Mouse (Mus musculus) hindbrain, embryonic 10.5 days (tissue): Measurements from ENCODE around the gene Vsir. TPM values are rescaled to one million over a fixed set of nuclear protein-coding genes. Genes with fewer than 3 reads are reported as not detected.

ENCODE experiments used
- DNase-seq: peaks from one replicate; pipeline ENCODE4 v3.0.0-alpha.2; 2017; ENCODE audit warnings: low spot score
- H3K27ac ChIP-seq: fragments of 300-500 bp; sonication (generic); 2 replicates; pipeline ENCODE4 v1.5.1; 2016; ENCODE audit warnings: mild to moderate bottlenecking, moderate library complexity
- H3K27me3 ChIP-seq: fragments of 300-500 bp; sonication (generic); 2 replicates; pipeline ENCODE4 v1.6.1; 2016; ENCODE audit warnings: mild to moderate bottlenecking; ENCODE audit not compliant: poor library complexity, insufficient read depth, severe bottlenecking
- H3K36me3 ChIP-seq: fragments of 300-500 bp; sonication (generic); 2 replicates; pipeline ENCODE4 v1.6.1; 2016; ENCODE audit warnings: mild to moderate bottlenecking, moderate library complexity
- H3K4me1 ChIP-seq: fragments of 300-500 bp; sonication (generic); replicated peaks from 2 replicates; pipeline ENCODE4 v1.6.1; 2016; ENCODE audit warnings: mild to moderate bottlenecking
- H3K4me3 ChIP-seq: fragments of 300-500 bp; sonication (generic); 2 replicates; pipeline ENCODE4 v1.5.1; 2016; ENCODE audit warnings: mild to moderate bottlenecking, moderate library complexity
- H3K9me3 ChIP-seq: fragments of 300-500 bp; sonication (generic); 2 replicates; pipeline ENCODE4 v1.6.1; 2016; ENCODE audit warnings: mild to moderate bottlenecking, moderate library complexity
- WGBS: fragments of 180-500 bp; shearing (Covaris S2); methylation state at CpG from one replicate; pipeline ENCODE4 v1.1.7; 2016; 5-methylcytosine and 5-hydroxymethylcytosine counted together
- polyA plus RNA-seq: library from polyadenylated mRNA; unstranded; fragments of >200 nt; fragmentation: Nextera tagmentation; extraction: Ambion mirVana; gene quantifications from 2 replicates; pipeline ENCODE4 v1.2.1, GENCODE M21; 2016

The Vsir gene
- polyA plus RNA-seq, 1 experiment from 2014 or later, result 1.8 TPM

- Histone ChIP-seq H3K4me1 (peaks cover 32% of the 10 kb centered on the region), H3K9me3 (no peaks in the 10 kb centered on the region), H3K36me3 (no peaks in the 10 kb centered on the region), H3K4me3 (0 out of 2 replicates have a peak within 1 kb of the TSS, but pooled peaks have one; percentile 11), H3K27me3 (0 out of 2 replicates have a peak, but pooled peaks cover 2% of the 10 kb centered on the region), H3K27ac (peak within 1 kb of the TSS; percentile 80)
- peak; percentile 18 for DNase-seq
- WGBS, result 37% methylated on average over 7 of the region's 7 CpGs
These were observed 52.8 kb downstream of the Vsir start, which contains the start of gene Gm17455 for GRCm38 (mm10) chr10:60399449-60399848. TSS of gene Gm17455 (plus strand) at chr10:60399726.

- Histone ChIP-seq H3K36me3 (no peaks in the 10 kb centered on the region), H3K4me1 (peaks cover 32% of the 10 kb centered on the region), H3K4me3 (no peak overlapping the region), H3K27ac (peak overlapping the region; percentile 80), H3K9me3 (no peaks in the 10 kb centered on the region), H3K27me3 (0 out of 2 replicates have a peak, but pooled peaks cover 2% of the 10 kb centered on the region)
- WGBS, result 79% methylated on average over 11 of the region's 11 CpGs
- no peak for DNase-seq
These were observed 54.0 kb downstream of the Vsir start for GRCm38 (mm10) chr10:60400507-60401295.

GRCm38 (mm10) chr10:60405460-60406177, 59.0 kb downstream of the Vsir start:
- WGBS, result 64% methylated on average over 7 of the region's 7 CpGs
- no peak for DNase-seq

GRCm38 (mm10) chr10:60407831-60408230, 61.2 kb downstream of the Vsir start:
- Histone ChIP-seq H3K36me3 (no peaks in the 10 kb centered on the region), H3K27ac (no peak overlapping the region), H3K4me1 (no peaks in the 10 kb centered on the region), H3K9me3 (no peaks in the 10 kb centered on the region), H3K27me3 (peaks cover 20% of the 10 kb centered on the region), H3K4me3 (no peak overlapping the region)
- 5% methylated on average over 5 of the region's 5 CpGs for WGBS
- DNase-seq, result peak; percentile 76

More at GRCm38 (mm10) chr10:60405460-60406177, 59.0 kb downstream of the Vsir start:
- no peak overlapping the region for H3K27ac ChIP-seq
- no peaks in the 10 kb centered on the region for H3K36me3 ChIP-seq
- no peaks in the 10 kb centered on the region for H3K9me3 ChIP-seq
- peaks cover 10% of the 10 kb centered on the region for H3K27me3 ChIP-seq
- no peak overlapping the region for H3K4me3 ChIP-seq
- H3K4me1 ChIP-seq, result peaks cover 7% of the 10 kb centered on the region

GRCm38 (mm10) chr10:60411794-60412193, 65.1 kb downstream of the Vsir start:
- WGBS, result 32% methylated on average over 5 of the region's 5 CpGs
- Histone ChIP-seq H3K27me3 (peaks cover 24% of the 10 kb centered on the region), H3K9me3 (no peaks in the 10 kb centered on the region), H3K4me3 (no peak overlapping the region), H3K36me3 (no peaks in the 10 kb centered on the region), H3K27ac (no peak overlapping the region), H3K4me1 (peaks cover 9% of the 10 kb centered on the region)
- DNase-seq, result no peak

GRCm38 (mm10) chr10:60413756-60414155, 67.1 kb downstream of the Vsir start:
- 90% methylated on average over 2 of the region's 2 CpGs for WGBS
- no peak overlapping the region for H3K27ac ChIP-seq

GRCm38 (mm10) chr10:60417041-60417440, 70.4 kb downstream of the Vsir start:
- no peaks in the 10 kb centered on the region for H3K9me3 ChIP-seq
- no peak overlapping the region for H3K4me3 ChIP-seq
- no peak overlapping the region for H3K27ac ChIP-seq
- H3K27me3 ChIP-seq, result 0 out of 2 replicates have a peak, but pooled peaks cover 3% of the 10 kb centered on the region
- peaks cover 9% of the 10 kb centered on the region for H3K4me1 ChIP-seq
- no peak for DNase-seq
- 90% methylated on average over 2 of the region's 2 CpGs for WGBS
- no peaks in the 10 kb centered on the region for H3K36me3 ChIP-seq

More at GRCm38 (mm10) chr10:60413756-60414155, 67.1 kb downstream of the Vsir start:
- Histone ChIP-seq H3K4me3 (no peak overlapping the region), H3K4me1 (peaks cover 9% of the 10 kb centered on the region), H3K36me3 (no peaks in the 10 kb centered on the region), H3K9me3 (no peaks in the 10 kb centered on the region), H3K27me3 (peaks cover 22% of the 10 kb centered on the region)
- no peak for DNase-seq

GRCm38 (mm10) chr10:60418137-60418536, 71.5 kb downstream of the Vsir start:
- Histone ChIP-seq H3K9me3 (no peaks in the 10 kb centered on the region), H3K27ac (no peak overlapping the region), H3K36me3 (no peaks in the 10 kb centered on the region), H3K4me1 (peaks cover 9% of the 10 kb centered on the region), H3K4me3 (no peak overlapping the region), H3K27me3 (0 out of 2 replicates have a peak, but pooled peaks cover 3% of the 10 kb centered on the region)
- DNase-seq, result peak; percentile 71
- WGBS, result 15% methylated on average over 3 of the region's 3 CpGs

GRCm38 (mm10) chr10:60419624-60420023, 73.0 kb downstream of the Vsir start:
- DNase-seq, result no peak
- Histone ChIP-seq H3K27ac (no peak overlapping the region), H3K9me3 (no peaks in the 10 kb centered on the region), H3K4me3 (no peak overlapping the region), H3K36me3 (no peaks in the 10 kb centered on the region), H3K27me3 (no peaks in the 10 kb centered on the region), H3K4me1 (peaks cover 9% of the 10 kb centered on the region)
- WGBS, result 36% methylated on average over 4 of the region's 4 CpGs

Other genes starting within 250 kb of the Vsir start
- gene Spock2, start 240.6 kb upstream of the Vsir start, polyA plus RNA-seq, result 17.7 and 20.4 TPM in 2 replicates
- gene Chst3, start 127.6 kb upstream of the Vsir start, polyA plus RNA-seq, result 1.8 and 2.2 TPM in 2 replicates
- gene Psap, start 69.2 kb upstream of the Vsir start, polyA plus RNA-seq, result 53.9 and 86.4 TPM in 2 replicates
- 6.5 and 10.1 TPM in 2 replicates for gene Gm17455, start 52.9 kb downstream of the Vsir start, polyA plus RNA-seq